Mouse (Mus musculus) urinary bladder, adult 18-20 months (tissue): Measurements from ENCODE around the gene Orm2.

Experiments used
- DNase-seq, 2 experiments: peaks; one replicate each; pipeline ENCODE4 v3.0.0; 2022; ENCODE audit warnings: low spot score in 2 of 2, mixed read lengths in 2 of 2

Gene Orm2

GRCm38 (mm10) chr4:63362150-63362549, at the start of gene Orm2:
Orm2 (plus strand) TSS chr4:63362449.
- no peak for DNase-seq

DNA sequence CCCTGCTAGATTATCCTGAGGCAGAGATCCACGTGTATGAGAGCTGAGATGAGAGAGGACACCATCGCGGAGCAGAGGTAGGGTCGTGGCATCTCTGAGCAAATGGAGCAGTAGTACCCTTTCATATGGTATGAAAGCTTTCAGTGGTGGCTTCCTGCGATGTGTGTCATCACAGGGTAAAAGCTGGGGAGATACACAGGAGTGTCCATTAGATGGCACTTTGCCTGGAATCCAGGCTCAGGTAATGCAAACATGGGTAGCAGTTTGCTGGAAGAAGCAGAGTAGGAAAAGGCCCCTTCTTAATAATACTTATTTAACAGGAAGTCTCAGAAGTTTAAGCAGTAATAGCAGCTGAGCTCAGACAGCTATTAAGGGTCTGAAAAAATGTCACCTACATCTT, 48.2 kb upstream of the Orm2 start:
- no peak for DNase-seq

DNA sequence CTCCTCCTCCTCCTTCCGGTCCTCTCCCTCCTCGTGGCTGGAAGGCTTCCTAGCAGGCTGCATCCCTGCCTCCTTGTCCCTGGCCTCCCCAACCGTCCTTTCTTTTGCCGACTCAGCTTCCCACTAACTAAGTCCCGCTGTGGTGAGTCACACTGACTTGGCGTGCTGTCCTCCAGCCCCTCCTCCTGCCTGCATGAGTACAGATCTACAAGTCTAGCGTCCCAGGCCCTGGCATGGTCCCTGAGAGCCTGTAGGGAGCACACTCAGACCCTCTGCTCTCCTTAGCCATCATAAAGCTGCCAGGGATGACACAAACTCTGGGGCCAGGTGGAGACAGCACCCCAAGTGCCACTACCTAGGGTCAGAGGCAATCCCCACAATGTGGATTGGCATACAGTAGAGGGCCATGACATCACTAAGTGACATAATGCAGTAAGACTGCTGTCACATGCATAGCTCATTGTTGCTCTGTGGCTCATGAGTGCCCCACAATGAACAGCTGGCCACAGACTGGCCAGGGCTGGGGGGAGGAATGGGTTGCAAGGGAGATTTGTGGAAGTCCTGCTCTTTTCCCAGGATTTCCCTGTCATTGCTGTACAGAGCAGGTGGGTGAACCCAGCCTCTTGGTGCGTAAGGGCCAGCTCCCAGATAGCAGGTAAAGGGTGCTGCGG, 46.0 kb upstream of the Orm2 start:
- peak; percentile 34 to 50 for DNase-seq

GRCm38 (mm10) chr4:63319566-63319965, 42.7 kb upstream of the Orm2 start:
- DNase-seq = peak in 1 of 2 experiments; percentile 65

DNA sequence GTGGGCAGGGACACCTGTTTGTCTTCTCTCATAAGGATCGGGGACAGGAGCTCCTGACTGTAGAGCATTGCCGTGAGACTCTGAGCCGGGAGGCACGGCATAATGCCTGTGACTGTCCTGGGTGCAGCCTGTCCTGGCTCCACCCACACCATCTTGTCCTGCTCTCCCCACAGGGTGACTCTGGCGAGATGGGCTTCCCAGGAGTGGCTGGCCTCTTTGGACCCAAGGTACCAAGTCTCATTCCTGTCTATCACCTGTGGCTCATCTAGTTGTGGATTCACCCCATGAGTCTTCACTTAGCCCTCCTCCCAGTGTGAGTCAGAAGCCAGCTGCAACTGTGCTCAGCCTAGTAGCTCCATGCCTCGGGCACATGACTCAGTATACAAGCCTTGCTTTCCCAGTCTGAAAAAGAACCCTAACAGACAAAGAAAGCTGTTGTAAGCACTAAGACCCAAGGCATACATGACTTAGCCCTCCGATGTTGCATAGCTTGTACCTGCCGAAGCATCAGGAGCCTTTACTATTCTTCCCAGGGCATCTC, 38.9 kb upstream of the Orm2 start:
- no peak for DNase-seq

GRCm38 (mm10) chr4:63333403-63333802, 28.8 kb upstream of the Orm2 start:
- no peak for DNase-seq

DNA sequence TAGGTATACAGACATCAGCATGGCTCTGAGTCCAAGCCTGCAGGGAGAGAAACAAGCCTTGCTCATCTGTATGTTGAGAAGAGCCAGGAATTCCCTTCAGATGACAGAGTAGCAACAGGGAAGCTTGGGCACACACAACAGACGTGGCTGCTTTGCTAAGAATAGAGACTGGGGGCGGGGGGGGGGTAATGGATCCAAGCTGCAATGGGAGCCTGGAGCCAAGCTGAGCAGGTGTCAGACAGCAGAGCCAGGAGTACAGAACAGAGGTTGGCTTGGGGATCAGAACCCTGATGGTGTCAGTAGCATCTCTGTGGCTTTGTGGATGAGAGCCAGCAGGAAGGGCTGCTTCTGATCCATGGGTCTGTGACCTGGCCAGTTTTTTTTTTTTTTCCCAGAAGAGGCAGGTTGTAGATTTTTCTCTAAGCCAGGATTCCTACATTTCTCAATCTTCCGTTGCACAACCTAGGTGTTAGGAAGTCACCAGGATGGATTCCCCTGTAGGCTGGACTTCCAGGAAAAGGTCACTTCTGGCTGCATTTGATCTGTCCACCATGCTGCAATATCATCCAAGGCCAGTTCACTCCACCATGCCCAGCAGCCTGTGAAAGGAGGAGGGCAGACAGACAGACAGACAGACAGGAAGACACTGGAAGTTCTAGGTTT, 23.7 kb upstream of the Orm2 start:
- DNase-seq = no peak

DNA sequence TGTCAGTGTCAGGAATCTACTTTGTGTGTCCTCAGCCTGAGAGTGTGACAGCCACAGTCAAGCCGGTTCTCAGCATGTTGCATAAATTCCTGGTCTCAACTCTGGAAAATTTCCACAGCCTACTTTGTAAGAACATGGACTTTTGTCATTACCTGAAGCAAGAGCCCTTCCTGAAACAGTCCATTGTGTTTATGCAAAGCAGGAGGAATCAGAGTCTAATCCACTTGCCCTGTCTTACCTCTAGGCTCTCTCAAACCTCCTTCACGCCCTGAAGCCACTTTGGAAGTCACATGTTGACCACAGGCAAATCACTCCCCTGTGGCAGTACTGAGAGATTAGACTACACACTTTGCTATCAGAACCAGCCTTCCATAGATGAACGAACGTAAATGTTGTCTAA, 19.8 kb upstream of the Orm2 start:
- no peak for DNase-seq

DNA sequence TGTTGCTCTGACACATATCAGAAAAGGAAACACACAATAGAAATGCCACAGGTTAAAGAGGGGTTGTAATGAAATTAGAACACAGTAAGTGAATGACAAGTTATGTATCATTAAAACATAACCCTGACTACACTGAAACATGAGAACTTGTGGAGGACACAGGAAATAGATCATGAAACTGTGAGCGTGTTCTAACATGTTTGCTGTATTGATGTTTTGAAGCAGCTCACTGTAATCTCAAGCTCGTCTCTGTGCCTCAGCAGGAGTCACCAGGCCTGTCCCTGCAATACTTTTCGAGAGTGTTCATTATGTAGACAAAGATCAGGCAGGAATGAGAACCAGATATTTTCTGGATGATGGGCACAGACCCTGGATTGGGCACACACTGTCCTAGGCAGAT, 18.6 kb upstream of the Orm2 start:
- DNase-seq = no peak

DNA sequence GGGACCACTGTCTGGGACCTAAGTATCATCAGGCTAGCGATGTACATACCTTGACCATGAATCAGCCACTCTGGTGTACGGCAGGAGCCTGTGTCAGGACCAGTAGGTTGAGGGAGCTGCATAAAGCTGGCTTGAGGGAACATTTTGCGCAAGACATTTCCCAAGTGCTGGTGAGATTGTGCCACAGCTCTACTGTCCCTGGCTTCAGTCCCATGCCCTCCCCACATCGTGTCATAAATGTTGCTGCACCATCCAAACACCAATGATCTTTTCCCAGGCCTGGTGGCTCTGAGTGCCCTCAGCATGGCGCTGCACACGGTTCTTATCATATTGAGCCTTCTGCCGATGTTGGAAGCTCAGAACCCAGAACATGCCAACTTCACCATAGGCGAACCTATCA, 18.0 kb upstream of the Orm2 start, which contains the start of gene Orm1:
Orm1 (plus strand) TSS at position 266 of the 400 bp plus-strand sequence.
- no peak for DNase-seq

DNA sequence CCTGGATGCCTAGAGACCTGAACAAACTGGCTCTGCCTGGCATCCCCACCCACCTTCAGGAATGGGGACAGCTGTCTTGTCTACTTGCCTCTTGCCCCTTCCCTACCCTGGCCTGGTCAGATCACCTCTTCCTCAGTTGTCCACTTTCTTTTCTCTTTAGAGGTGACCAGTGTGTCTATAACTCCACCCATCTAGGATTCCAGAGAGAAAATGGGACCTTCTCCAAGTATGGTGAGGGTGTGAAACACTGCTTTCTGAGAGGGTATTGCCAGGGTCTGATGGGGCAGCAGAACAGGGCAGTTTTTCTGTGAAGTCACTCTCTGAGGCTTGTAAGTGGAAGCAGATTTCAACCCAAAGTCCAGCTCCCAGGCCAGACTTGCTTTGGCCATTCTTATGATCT, 17.0 kb upstream of the Orm2 start:
- no peak for DNase-seq

DNA sequence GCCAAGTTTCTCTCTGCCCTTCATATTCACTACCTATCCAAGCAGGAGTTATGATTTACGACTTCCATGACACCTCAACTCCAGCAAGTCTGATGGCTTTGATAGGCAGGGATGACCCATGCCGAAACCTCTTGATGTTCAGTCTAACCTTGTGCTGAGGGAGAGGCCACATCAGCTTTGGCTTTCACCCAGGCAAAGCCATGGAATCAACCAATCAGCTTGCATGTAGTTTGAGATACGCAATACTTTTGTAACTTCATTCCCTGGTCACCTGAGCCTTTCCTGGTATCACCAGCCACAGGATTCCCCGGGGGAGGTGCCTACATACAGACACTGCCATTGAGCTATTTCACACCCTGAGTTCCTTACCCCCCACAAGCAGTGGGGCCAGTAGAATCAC, 15.6 kb upstream of the Orm2 start:
- no peak for DNase-seq

DNA sequence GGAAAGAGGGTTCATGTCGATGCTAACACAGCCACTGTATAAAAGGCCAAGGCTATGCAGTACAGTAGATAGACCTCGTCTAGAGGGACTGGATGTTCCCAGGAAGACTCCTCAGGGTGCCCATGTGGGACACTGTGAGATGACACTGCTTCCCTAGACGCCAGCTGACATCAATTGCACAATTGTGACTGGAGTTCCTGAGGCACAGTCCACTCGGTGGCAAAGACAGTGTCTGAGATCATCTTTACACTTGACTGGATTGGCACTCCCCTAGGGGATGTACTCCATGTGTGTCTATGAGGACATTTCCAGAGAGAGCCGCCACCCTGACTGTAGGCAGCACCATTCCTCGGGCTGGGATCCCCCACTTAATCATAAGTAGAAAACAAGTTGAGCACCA, 13.7 kb upstream of the Orm2 start:
- no peak for DNase-seq

GRCm38 (mm10) chr4:63355877-63356665, 6.2 kb upstream of the Orm2 start, which contains the start of gene Orm3:
Orm3 (plus strand) TSS chr4:63356162.
- no peak for DNase-seq

DNA sequence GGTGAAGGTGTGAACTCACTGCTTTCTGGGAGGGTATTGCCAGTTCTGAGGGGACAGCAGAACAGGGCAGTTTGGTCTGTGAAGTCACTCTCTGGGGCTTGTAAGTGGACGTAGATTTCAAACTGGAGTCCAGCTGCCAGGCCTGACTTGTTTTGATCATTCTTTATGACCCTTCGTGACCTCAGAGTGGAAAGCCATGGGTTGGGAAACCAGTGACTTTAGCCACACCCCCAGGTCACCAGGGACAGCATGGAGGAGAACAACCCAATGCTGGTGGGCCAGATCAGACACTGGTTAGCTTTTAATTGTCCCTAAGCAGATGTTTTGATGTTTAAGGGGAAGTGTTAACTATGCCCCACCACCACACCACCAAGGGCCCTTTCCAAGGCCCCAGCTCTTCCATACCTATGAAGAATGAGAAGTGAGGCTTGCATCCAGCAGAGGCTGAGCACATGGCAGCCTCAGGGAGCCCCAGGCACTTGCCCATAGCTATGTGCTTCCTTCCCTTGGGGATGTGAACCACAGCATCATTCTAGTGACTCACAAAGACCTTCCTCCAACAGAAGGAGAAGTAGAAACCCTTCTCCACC, 5.2 kb upstream of the Orm2 start:
- DNase-seq = no peak

DNA sequence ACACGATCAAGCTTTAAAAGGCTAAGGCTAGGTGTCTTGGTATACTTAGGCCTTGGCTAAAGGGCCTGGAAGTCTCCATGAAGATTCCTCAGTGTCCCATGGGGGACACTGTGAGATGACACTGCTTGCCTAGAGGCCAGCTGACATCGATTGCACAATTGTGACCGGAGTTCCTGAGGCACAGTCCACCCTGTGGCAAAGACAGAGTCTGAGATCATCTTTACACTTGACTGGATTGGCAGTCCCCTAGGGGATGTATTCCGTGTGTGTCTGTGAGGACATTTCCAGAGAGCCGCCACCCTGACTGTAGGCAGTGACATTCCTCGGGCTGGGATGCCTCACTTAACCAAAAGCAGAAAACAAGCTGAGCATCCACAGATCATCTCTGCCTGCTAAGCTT, 2.4 kb upstream of the Orm2 start:
- DNase-seq = no peak

DNA sequence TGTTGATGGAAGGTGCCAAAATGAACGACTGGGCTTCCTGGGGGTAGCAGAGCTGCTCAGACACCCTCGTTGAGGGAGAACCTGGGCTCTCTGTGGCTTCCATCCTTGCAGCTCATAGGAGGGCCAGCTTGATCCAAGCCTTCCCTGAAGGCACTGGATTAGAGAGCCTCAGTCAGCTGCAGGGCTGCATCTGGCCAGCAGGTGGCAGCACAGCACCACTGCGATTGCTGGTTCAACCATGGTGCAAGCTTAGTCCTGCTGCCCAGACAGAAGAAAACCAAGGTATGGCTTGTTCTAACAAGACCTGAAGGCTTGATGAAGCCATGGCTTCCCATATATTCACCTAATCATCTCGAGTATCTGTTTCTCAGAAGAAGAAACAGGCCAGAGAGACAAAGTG, 6.3 kb downstream of the Orm2 start:
- DNase-seq = peak; percentile 58 to 83

DNA sequence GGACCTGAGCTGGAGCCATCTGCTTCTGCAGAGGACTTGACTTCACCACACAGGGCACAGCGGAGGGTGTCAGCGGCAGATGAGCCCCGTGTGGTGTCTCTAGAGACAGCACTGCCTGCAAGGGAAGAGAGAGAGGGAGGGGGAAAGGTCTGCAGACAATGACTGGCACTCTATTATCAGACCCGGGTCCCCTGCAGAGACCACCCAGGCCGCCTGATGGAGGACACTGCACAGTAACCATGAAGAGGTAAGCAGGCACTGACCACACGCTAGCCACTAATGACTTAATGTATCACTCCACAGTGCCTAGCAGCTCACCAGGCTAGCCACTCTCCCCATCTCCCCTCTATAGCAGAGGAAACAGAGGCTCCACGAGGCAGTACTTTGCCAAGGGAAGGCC, 8.6 kb downstream of the Orm2 start:
- DNase-seq = no peak

DNA sequence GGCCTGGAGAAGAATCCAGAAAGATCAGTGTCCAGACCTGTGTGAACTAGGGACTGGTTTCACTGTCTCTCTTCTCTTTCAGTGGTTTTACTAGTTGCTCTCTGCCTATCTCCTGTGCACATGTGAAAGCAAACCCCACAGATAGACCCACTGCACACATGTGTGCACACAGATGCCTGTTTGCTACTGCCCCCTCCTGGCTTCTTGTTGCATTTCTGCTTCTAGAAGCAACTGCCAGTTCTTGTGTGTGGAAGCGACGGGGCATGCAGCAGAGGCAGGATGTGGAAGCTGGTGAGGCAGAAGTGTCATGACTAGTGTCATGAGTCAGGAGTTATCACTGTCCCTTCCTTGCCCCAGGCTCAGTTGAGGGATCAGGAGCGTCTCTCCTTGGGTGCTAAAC, 9.6 kb downstream of the Orm2 start:
- no peak for DNase-seq

DNA sequence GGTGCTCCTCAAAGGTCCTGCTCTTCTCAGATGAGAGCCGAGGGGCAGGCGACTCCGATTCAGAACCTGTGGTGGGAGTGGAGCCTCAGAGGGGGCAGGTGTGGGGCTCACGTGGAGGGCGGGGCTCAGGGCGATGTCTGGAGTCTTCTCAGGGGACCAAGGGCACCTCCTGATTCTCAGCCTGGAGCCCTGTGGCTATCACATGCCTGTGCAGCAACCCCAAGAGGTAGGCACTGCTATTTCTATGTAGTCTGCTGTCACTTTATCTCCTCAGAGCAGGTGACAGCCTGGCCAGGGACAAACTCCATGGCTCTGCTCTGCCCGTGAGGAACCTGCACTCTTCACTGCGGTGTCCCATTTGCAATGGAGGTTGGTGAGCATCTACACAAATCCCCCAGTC, 11.2 kb downstream of the Orm2 start:
- DNase-seq = no peak

DNA sequence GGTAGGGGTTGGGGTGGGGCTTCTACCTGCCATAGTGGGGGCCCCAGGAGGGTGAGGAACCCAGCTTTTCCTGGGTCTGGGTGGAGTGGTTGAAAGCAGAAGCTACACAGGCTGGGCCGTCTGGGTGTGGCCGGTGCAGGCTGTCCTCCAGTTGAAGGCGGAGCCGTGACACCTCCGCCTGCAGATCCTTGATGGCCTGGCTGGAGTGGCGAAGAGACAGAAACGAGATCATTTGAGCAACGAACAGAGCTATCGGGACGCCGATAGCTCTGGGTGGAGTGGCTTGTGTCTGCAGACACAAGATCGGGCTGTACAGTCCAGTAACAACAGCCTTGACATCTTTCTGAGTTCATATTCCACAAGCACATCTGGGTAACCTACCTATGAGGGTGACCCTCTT, 12.1 kb downstream of the Orm2 start:
- DNase-seq = no peak

- DNase-seq = no peak
Observed at GRCm38 (mm10) chr4:63375367-63375766, 13.1 kb downstream of the Orm2 start.
